Mouse (Mus musculus) lung, postnatal 25 days (tissue): Measurements from ENCODE around the gene Rora.
"Not testable (repeated sequence)": the region's sequence is repeated elsewhere in the genome, so short reads cannot be mapped to it uniquely, and the experiment has no call there.

Experiments
- DNase-seq: peaks from one replicate; pipeline ENCODE4 v3.0.0; 2022; ENCODE audit warnings: low spot score

Rora gene

DNA sequence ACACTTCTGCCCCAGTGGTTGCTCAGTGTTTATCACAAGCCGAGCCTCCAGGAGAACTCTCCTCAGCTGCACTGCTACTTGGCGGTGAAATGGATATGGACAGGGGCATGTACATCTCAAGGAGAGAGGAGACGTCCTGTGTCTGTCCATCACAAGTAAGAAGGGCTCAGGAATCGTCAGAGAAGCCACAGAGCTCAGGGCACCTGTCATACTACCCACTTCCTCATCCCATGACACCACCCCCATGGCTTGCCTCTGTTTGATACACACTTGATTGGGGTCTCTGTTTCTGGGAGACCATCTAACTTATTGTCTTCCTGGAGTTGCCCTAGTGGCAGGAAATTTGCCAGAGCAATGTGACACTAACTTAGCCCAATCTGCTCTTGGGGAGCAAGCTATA is 433.3 kb downstream of the Rora start:
- no peak for DNase-seq

GRCm38 (mm10) chr9:69087325-69087724 is 433.7 kb downstream of the Rora start:
- no peak for DNase-seq

- no peak for DNase-seq
These were observed 437.2 kb downstream of the Rora start for GRCm38 (mm10) chr9:69090749-69091270.

DNA sequence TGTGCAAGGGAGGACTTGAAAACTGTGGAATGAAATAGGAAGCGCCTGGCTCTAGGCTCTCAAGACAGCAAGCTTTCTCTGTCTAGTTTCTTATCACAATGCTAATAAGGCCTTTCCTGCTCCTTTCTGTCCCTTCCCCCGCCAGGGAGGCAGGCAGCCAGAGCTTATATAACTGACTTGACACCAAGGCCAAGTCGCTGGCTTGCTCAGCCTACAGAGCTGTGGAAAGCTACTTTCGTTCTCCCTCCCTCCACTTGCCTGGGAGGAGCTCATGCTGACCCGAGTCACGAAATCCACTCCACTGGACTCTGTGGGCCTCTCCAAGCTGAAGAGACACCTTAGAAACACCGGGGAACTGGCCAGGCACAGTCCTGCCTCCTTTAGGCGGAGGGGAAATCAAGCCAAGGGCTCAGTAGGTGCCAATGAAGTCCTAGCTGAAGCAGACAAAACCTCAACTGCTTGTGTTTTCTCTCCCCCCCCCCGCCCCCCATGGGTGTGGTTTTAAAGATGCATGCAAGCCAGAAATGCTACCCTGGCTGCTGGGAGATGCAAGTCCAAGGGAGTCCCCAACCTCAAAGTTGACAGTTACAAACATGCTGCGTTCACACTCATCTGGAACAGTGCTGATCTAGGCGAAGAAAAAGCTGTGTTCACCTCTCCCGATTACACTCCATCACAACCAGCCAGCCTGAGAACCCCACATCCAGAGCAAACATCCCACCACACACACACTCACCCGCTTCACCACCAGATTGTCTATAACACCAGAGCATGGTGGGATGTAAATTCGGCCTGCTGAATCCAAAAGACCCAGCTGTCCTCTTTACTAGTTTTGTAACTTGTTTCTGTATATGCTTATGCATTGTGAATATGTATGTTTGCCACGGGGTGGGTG is 438.8 kb downstream of the Rora start:
- DNase-seq = peak; percentile 96

DNA sequence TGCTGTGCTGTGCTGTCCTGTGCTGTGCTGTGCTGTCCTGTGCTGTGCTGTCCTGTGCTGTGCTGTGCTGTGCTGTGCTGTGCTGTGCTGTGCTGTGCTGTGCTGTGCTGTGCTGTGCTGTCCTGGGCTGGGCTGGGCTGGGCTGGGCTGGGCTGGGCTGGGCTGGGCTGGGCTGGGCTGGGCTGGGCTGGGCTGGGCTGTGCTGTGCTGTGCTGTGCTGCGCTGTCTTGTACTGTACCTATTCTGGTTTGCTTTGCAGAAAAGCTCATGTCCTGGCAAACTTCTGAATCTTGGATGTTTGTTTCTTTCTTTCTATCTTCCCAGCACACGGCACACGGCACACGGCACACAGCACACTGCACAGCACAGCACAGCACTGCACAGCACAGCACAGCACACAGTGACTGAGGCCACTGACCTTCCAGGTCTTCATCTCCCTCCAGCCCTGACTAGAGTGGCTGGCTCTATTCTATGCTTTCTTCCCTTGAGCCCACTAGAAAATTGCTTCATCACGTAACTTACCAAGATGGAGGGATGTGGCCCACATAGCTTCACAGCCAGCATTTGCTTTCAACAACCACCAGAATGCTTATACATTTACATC is 446.7 kb downstream of the Rora start:
- not testable (repeated sequence) for DNase-seq

- DNase-seq = no peak
These were observed 450.7 kb downstream of the Rora start for GRCm38 (mm10) chr9:69104321-69104720.

GRCm38 (mm10) chr9:69109618-69110300 is 456.2 kb downstream of the Rora start:
- DNase-seq = no peak

- DNase-seq = no peak
These were observed 456.7 kb downstream of the Rora start for GRCm38 (mm10) chr9:69110301-69110674.

- no peak for DNase-seq
These were observed 457.1 kb downstream of the Rora start for GRCm38 (mm10) chr9:69110706-69111105.

DNA sequence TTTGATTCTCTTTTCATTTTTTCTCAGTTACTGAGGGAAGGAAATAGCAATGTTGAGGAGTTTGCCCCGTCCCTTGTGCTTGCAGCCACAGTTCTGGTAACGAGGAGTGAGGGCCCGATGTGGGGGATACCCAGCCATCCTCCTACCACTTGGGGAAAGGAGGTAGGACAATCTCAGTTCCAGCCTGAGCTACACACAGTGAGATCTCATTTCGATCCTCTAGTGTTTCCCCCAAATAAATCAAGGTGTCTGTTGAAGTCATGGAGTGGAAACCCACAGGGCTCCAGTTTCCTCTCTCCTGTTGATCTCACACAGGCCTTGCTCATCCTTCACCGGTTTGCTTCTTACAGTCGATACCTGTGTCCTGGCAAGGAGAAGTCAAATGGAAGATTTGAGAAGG is 458.0 kb downstream of the Rora start:
- DNase-seq = no peak

- no peak for DNase-seq
These were observed 460.9 kb downstream of the Rora start for GRCm38 (mm10) chr9:69114429-69114984.

DNA sequence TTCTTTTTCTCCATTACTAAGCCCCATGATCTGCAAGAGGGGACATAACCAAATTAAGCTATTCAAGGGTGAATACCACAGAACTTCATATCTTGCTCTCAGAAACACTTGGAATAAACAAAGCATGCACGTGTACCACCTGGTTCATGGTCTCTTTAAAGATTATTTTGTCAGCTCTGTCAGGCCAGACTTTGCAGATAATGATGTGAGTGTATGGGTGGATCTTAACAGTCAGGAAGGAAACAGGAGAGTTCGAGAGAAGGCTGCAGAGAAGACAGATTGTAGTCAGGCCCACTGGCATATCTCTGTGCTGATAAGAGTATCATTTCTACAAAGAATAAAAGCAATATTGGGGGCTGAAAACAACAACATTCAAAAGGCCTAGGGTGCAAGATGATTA is 463.2 kb downstream of the Rora start:
- DNase-seq = no peak

GRCm38 (mm10) chr9:69121117-69121740 is 467.6 kb downstream of the Rora start:
- DNase-seq = no peak

DNA sequence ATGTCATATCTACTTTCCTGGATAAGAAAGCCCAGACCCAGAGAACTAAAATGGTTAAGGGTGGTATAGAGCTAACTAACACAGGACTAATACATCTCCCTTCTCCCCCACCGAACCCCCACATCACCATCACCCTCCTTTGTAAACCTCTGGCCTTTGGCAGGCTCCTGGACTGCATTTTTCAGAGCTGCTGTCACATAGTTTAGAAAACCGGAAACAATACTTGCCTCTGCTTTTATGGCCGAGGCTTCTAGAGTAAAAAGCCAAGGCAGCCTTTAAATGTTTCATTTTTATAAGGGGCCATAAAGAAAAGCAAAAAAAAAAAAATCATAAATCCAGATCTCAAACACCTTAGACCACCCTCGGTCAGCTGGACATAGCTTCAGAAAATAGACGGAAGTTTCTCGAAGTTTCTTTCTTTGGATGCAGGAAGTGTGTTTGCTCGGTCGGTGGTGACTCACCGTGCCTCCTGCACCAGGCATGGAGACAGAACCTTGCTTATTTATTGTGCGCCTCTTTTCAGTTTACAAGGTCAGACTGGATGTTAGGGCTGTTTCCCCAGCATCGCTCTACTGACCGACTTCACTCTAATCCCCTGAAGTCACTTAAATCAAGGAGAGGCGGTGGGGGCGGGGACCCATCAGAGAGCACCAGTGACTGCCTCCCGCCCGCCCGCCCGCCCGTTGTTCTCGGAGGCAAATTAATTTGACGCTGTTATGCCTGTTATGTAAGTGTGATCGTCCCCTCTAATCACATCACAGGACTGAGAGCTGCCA is 471.6 kb downstream of the Rora start:
- DNase-seq = peak; percentile 59

DNA sequence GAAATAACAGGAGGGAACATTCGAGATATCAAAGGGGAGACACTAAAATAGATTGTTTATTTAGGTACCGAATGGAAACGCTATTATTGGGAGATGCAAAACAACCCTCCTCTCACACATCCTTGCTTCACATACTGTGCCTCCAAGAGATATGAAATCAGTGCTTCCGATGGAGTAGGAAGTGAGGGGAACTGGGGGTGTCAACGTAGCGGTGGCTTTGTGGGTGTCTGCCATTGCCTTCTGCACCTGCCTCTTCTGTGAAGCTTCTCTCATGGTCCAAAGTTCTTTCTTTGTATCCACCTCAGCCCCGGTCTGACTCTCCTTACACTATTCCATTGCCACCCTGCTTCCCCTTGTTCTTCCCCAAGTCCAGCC is 472.2 kb downstream of the Rora start:
- no peak for DNase-seq

GRCm38 (mm10) chr9:69126595-69126994 is 473.0 kb downstream of the Rora start:
- DNase-seq = no peak

DNA sequence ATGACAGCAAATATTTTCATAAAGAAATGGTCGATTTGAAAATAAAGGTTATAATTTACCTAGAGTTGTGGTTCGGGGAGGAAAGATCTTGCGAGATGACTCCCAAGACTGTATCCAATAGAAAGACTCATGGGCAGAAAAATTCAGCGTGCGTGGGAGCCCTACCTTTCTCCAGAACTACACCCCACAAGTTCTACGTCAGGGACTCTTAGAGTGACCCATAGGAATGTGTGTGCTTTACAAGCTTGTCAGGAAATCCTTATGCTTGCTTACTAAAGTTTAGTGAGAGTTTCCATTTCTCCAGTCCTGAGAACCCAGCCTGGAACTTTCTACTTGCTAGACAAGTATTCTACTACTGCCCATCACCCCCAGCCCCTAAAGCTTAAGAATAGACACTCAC is 474.7 kb downstream of the Rora start:
- no peak for DNase-seq

GRCm38 (mm10) chr9:69132995-69133394 is 479.4 kb downstream of the Rora start:
- peak; percentile 70 for DNase-seq

DNA sequence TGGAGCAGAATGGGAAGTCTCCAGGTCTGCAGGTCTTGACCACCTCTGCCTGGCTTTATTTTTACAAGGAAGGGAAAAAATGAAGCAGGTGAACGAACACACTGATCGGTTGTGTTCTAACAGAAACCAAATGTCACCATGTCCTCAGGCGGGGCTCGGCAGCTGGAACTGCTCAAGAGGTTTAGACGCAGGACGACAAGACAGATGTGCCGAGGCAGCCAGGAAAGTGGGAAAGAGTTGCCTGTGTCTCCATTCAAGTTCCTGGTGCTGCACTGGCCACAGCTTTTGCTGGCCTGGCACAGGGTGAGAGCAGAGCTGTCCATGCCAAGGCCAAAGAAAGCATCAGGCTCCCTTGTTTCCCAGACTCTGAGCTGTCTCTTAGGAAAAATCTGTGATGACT is 480.1 kb downstream of the Rora start:
- DNase-seq = peak; percentile 39

DNA sequence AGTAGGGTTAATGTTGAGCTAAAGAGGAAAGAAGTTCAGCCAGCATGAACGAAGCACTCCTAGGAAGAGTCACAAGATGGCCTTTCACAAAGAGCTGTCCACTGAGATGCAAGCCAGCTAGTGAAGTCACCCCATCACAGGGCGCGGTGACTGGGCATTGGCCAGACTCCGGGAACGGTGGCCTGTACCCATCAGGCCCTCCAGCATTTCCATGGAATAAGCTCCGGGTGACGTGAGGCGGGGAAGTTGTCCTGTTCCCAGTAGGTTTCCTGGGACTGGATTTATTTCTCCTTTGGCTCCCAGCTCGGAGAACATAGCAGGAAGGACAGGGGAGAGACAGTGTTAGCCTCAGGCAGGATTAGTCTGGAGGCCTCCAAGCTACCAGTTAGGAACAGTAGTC is 481.0 kb downstream of the Rora start:
- no peak for DNase-seq

GRCm38 (mm10) chr9:69136821-69137220 is 483.2 kb downstream of the Rora start:
- DNase-seq = no peak
